In the genomic region with DNA sequence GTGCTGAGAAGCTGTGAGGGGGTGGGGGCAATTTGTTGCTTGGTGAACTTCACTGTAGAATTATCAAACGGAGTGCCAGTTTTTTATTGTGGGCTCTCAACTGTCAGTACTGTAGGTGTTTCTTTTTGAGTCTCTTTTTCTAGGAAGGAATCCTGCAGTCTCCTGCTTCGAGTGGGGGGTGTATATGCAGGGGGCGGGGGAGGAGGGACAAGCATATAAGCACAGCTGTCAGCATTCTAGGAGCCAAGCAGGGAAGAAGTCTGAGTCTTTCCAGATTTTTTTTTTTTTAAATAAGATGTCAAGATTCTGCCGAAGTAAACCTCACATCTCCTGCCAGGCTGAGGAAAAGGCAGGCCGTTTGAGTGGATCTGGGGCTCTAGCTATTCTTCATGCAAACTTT, we compare ENCODE assay signal across 23 mouse cellular contexts.
DNase-seq lines count a peak whose midpoint lies in the region; ATAC-seq and TF ChIP-seq lines count a peak whose summit lies in the region.
"Had no signal": no experiment of that assay in that cellular context is flagged by ENCODE, and none has a peak within 500 bp of the region (broad histone marks: within the 10 kb centered on the region; RNA-seq: fewer than 3 reads in every experiment).

No protein-coding gene starts in this region.

- no peak for TF ChIP-seq CTCF in kidney, postnatal 0 days (IDR thresholded peaks at IDR 0.05; ENCODE audit: low read depth)

- H3K27me3 ChIP-seq in embryonic facial prominence, embryonic 14.5 days (replicated peaks; ENCODE audit: control insufficient read depth, insufficient read depth, low read length): peaks cover 4% of the 10 kb centered on the region
- peaks cover 81% of the 10 kb centered on the region for H3K27me3 ChIP-seq in embryonic facial prominence, embryonic 10.5 days (replicated peaks; ENCODE audit: low read depth, poor library complexity, severe bottlenecking)
- no peaks in the 10 kb centered on the region for H3K27me3 ChIP-seq in kidney, postnatal 0 days (ENCODE audit: insufficient read depth, low read length)
- H3K27me3 ChIP-seq in lung, embryonic 16.5 days (ENCODE audit: control insufficient read depth, insufficient read depth, low read depth, low read length): no peaks in the 10 kb centered on the region
- H3K27me3 ChIP-seq: heart, embryonic 13.5 days had no signal

- H3K9me3 ChIP-seq in embryonic facial prominence, embryonic 14.5 days (ENCODE audit: control insufficient read depth, low read length): no peaks in the 10 kb centered on the region
- H3K9me3 ChIP-seq in embryonic facial prominence, embryonic 10.5 days: no peaks in the 10 kb centered on the region
- H3K9me3 ChIP-seq in kidney, postnatal 0 days (replicated peaks; ENCODE audit: low read length): no peaks in the 10 kb centered on the region
- no peaks in the 10 kb centered on the region for H3K9me3 ChIP-seq in lung, embryonic 16.5 days (ENCODE audit: control insufficient read depth, low read length)
- H3K9me3 ChIP-seq: embryonic facial prominence, embryonic 13.5 days; G1E; heart, embryonic 13.5 days; hindbrain, embryonic 12.5 days had no signal

- no peaks in the 10 kb centered on the region for H3K36me3 ChIP-seq in embryonic facial prominence, embryonic 14.5 days (ENCODE audit: control insufficient read depth, insufficient read depth, low read length)
- H3K36me3 ChIP-seq in embryonic facial prominence, embryonic 10.5 days (replicated peaks): no peaks in the 10 kb centered on the region
- no peaks in the 10 kb centered on the region for H3K36me3 ChIP-seq in kidney, postnatal 0 days (ENCODE audit: insufficient read depth, low read length)
- H3K36me3 ChIP-seq in lung, embryonic 16.5 days (ENCODE audit: control insufficient read depth, insufficient read depth, low read length): no peaks in the 10 kb centered on the region
- H3K36me3 ChIP-seq: embryonic facial prominence, embryonic 13.5 days; G1E; hindbrain, embryonic 12.5 days had no signal

- no peak for ATAC-seq in embryonic facial prominence, embryonic 14.5 days (ENCODE audit: low read depth)
- no peak for ATAC-seq in kidney, postnatal 0 days (replicated peaks; ENCODE audit: low FRiP score, low read depth)
- peak; percentile 62 for ATAC-seq in lung, embryonic 16.5 days (ENCODE audit: low read depth)
- ATAC-seq: CD4-positive, CD25-positive, alpha-beta regulatory T cell, adult 4 months; forebrain, embryonic 14.5 days; hindbrain, embryonic 16.5 days had no signal

- H3K4me1 ChIP-seq in embryonic facial prominence, embryonic 14.5 days (ENCODE audit: control insufficient read depth, insufficient read depth, low read length): no peaks in the 10 kb centered on the region
- H3K4me1 ChIP-seq in embryonic facial prominence, embryonic 10.5 days: no peaks in the 10 kb centered on the region
- no peaks in the 10 kb centered on the region for H3K4me1 ChIP-seq in kidney, postnatal 0 days (replicated peaks; ENCODE audit: insufficient read depth, low read length)
- no peaks in the 10 kb centered on the region for H3K4me1 ChIP-seq in lung, embryonic 16.5 days (replicated peaks; ENCODE audit: control insufficient read depth, insufficient read depth, low read length)
- H3K4me1 ChIP-seq: embryonic facial prominence, embryonic 13.5 days; heart, embryonic 13.5 days; hindbrain, embryonic 12.5 days had no signal

- H3K27ac ChIP-seq in embryonic facial prominence, embryonic 14.5 days (replicated peaks; ENCODE audit: low read depth, low read length): no peak overlapping the region
- no peak overlapping the region for H3K27ac ChIP-seq in embryonic facial prominence, embryonic 10.5 days (replicated peaks)
- no peak overlapping the region for H3K27ac ChIP-seq in kidney, postnatal 0 days
- H3K27ac ChIP-seq in lung, embryonic 16.5 days (ENCODE audit: low read length): no peak overlapping the region
- H3K27ac ChIP-seq: embryonic facial prominence, embryonic 13.5 days; gastrocnemius, adult 2 months; heart, embryonic 13.5 days; hindbrain, embryonic 12.5 days had no signal

- peak; percentile 41 for DNase-seq in embryonic facial prominence, embryonic 14.5 days (ENCODE audit: low spot score)
- DNase-seq in embryonic facial prominence, embryonic 10.5 days (ENCODE audit: low spot score): no peak
- peak; percentile 7 for DNase-seq in kidney, postnatal 0 days (ENCODE audit: low spot score)
- DNase-seq in kidney, postnatal 25 days: no peak
- DNase-seq in lung, postnatal 14 days: no peak
- DNase-seq in telencephalon, adult 2 months (ENCODE audit: low read depth, low spot score): peak; percentile 23
- DNase-seq: adrenal gland, adult 8-10 months; adrenal gland, postnatal 36 days; B cell, adult 2 months; cerebellum, adult 11-12 months; cerebellum, adult 9-10 months; cerebellum, postnatal 25 days; gastrocnemius, adult 2 months; gastrocnemius, postnatal 25 days; heart, postnatal 4 days had no signal

- WGBS in embryonic facial prominence, embryonic 14.5 days: 47% methylated on average over 5 of the region's 5 CpGs
- WGBS in embryonic facial prominence, embryonic 10.5 days: 70% methylated on average over 5 of the region's 5 CpGs
- 58% methylated on average over 5 of the region's 5 CpGs for WGBS in kidney, postnatal 0 days
- WGBS in lung, embryonic 16.5 days: 41% methylated on average over 5 of the region's 5 CpGs

- no peak overlapping the region for H3K4me2 ChIP-seq in embryonic facial prominence, embryonic 14.5 days (ENCODE audit: low read depth, low read length)
- H3K4me2 ChIP-seq in kidney, postnatal 0 days (ENCODE audit: low read length): no peak overlapping the region
- no peak overlapping the region for H3K4me2 ChIP-seq in lung, embryonic 16.5 days (ENCODE audit: low read depth, low read length)
- H3K4me2 ChIP-seq: embryonic facial prominence, embryonic 13.5 days; heart, embryonic 13.5 days; hindbrain, embryonic 12.5 days had no signal

- no peak overlapping the region for H3K4me3 ChIP-seq in embryonic facial prominence, embryonic 14.5 days (ENCODE audit: low read depth, low read length)
- no peak overlapping the region for H3K4me3 ChIP-seq in embryonic facial prominence, embryonic 10.5 days
- no peak overlapping the region for H3K4me3 ChIP-seq in kidney, postnatal 0 days (replicated peaks; ENCODE audit: low read depth, low read length)
- no peak overlapping the region for H3K4me3 ChIP-seq in lung, embryonic 16.5 days (ENCODE audit: low read length)
- H3K4me3 ChIP-seq: embryonic facial prominence, embryonic 13.5 days; gastrocnemius, adult 2 months; heart, embryonic 13.5 days; hindbrain, embryonic 12.5 days had no signal

- no peak overlapping the region for H3K9ac ChIP-seq in embryonic facial prominence, embryonic 14.5 days (ENCODE audit: low read depth, low read length)
- no peak overlapping the region for H3K9ac ChIP-seq in kidney, postnatal 0 days (ENCODE audit: low read depth, low read length)
- H3K9ac ChIP-seq in lung, embryonic 16.5 days (ENCODE audit: low read length): no peak overlapping the region
- H3K9ac ChIP-seq: embryonic facial prominence, embryonic 13.5 days; heart, embryonic 13.5 days; hindbrain, embryonic 12.5 days had no signal

Comparison
In these comparisons a context has a peak if more than half of its experiments do, and no peak if none do; other contexts are left out.
1. DNase-seq: peak in embryonic facial prominence, embryonic 14.5 days (single experiment), kidney, postnatal 0 days (single experiment) and telencephalon, adult 2 months (single experiment); none in embryonic facial prominence, embryonic 10.5 days (single experiment), kidney, postnatal 25 days (0 of 2) and lung, postnatal 14 days (single experiment).